In the genomic region with DNA sequence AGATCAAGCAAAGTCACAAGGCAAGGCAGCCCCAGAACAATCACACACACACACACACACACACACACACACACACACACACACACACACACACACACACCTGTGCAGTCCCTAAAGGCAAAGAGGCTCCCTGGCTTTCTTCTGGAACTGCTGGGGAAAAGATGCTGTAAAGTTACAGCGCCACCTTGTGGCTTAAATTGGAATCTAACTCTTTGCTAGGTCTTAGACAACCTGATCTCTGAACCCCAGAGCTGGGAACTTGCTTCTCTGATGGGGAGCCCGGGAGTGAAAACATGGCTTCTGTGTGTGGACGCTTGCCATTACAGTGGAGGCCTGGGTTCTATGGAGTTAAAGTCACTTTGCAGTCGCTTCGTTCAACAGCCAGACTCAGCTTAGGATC, we compare ENCODE assay signal across 9 mouse cellular contexts. TPM values are rescaled to one million over a fixed set of nuclear protein-coding genes. Genes with fewer than 3 reads are reported as not detected.
DNase-seq lines count a peak whose midpoint lies in the region; ATAC-seq and TF ChIP-seq lines count a peak whose summit lies in the region.
"Had no signal": no experiment of that assay in that cellular context is flagged by ENCODE, and none has a peak within 500 bp of the region (broad histone marks: within the 10 kb centered on the region; RNA-seq: fewer than 3 reads in every experiment).

No protein-coding gene starts in this region.

- peaks cover 84% of the 10 kb centered on the region for H3K36me3 ChIP-seq in forebrain, embryonic 13.5 days (ENCODE audit: poor library complexity, severe bottlenecking)
- H3K36me3 ChIP-seq in intestine, postnatal 0 days (ENCODE audit: control insufficient read depth, insufficient read depth) = no peaks in the 10 kb centered on the region; the same call in 1 of the 2 replicates
- H3K36me3 ChIP-seq in lung, embryonic 16.5 days (ENCODE audit: control insufficient read depth, insufficient read depth, low read length) = no peaks in the 10 kb centered on the region
- H3K36me3 ChIP-seq: heart, embryonic 15.5 days had no signal

- ATAC-seq in forebrain, embryonic 13.5 days = peak; percentile 38; the same call in 1 of the 2 replicates
- no peak; the same call in 1 of the 2 replicates for ATAC-seq in intestine, postnatal 0 days
- peak; percentile 24; the same call in 1 of the 2 replicates for ATAC-seq in lung, embryonic 16.5 days (ENCODE audit: low read depth)

- no peak for TF ChIP-seq POLR2A in brain, embryonic 14.5 days (IDR thresholded peaks at IDR 0.05; ENCODE audit: borderline replicate concordance, extremely low read depth, insufficient read depth, insufficient read length, poor library complexity, severe bottlenecking)

- H3K9me3 ChIP-seq in forebrain, embryonic 13.5 days (replicated peaks) = no peaks in the 10 kb centered on the region
- no peaks in the 10 kb centered on the region for H3K9me3 ChIP-seq in intestine, postnatal 0 days (ENCODE audit: control insufficient read depth)
- no peaks in the 10 kb centered on the region for H3K9me3 ChIP-seq in lung, embryonic 16.5 days (ENCODE audit: control insufficient read depth, low read length)
- H3K9me3 ChIP-seq: heart, embryonic 15.5 days had no signal

- H3K4me1 ChIP-seq in forebrain, embryonic 13.5 days = no peaks in the 10 kb centered on the region
- H3K4me1 ChIP-seq in intestine, postnatal 0 days (replicated peaks; ENCODE audit: control insufficient read depth, insufficient read depth, low read length) = no peaks in the 10 kb centered on the region
- H3K4me1 ChIP-seq in lung, embryonic 16.5 days (replicated peaks; ENCODE audit: control insufficient read depth, insufficient read depth, low read length) = no peaks in the 10 kb centered on the region

- no peak overlapping the region for H3K27ac ChIP-seq in forebrain, embryonic 13.5 days
- H3K27ac ChIP-seq in intestine, postnatal 0 days (ENCODE audit: low read depth, low read length) = no peak overlapping the region
- H3K27ac ChIP-seq in lung, embryonic 16.5 days (ENCODE audit: low read length) = no peak overlapping the region

- H3K4me2 ChIP-seq in forebrain, embryonic 13.5 days = no peak overlapping the region
- H3K4me2 ChIP-seq in intestine, postnatal 0 days (replicated peaks; ENCODE audit: low read depth) = no peak overlapping the region
- no peak overlapping the region for H3K4me2 ChIP-seq in lung, embryonic 16.5 days (ENCODE audit: low read depth, low read length)
- H3K4me2 ChIP-seq: heart, embryonic 15.5 days had no signal

- H3K4me3 ChIP-seq in forebrain, embryonic 13.5 days = no peak overlapping the region
- no peak overlapping the region for H3K4me3 ChIP-seq in intestine, postnatal 0 days (ENCODE audit: low read depth, low read length)
- H3K4me3 ChIP-seq in lung, embryonic 16.5 days (ENCODE audit: low read length) = no peak overlapping the region
- H3K4me3 ChIP-seq: heart, embryonic 15.5 days had no signal

- 18% methylated on average over 5 of the region's 5 CpGs for WGBS in forebrain, embryonic 13.5 days
- whole genome bisulfite sequencing in intestine, postnatal 0 days = 20% methylated on average over 5 of the region's 5 CpGs
- WGBS in lung, embryonic 16.5 days = 18% methylated on average over 5 of the region's 5 CpGs

- peak; percentile 69; the same call in 1 of the 2 replicates for TF ChIP-seq CTCF in brain, embryonic 14.5 days (IDR thresholded peaks at IDR 0.05; ENCODE audit: borderline replicate concordance, extremely low read depth, insufficient read depth, insufficient read length)
- peak; percentile 87 for TF ChIP-seq CTCF in intestine, postnatal 0 days (IDR thresholded peaks at IDR 0.05; ENCODE audit: low read depth)

- no peak overlapping the region for H3K9ac ChIP-seq in forebrain, embryonic 13.5 days
- H3K9ac ChIP-seq in intestine, postnatal 0 days (ENCODE audit: low read depth, low read length) = no peak overlapping the region
- no peak overlapping the region for H3K9ac ChIP-seq in lung, embryonic 16.5 days (ENCODE audit: low read length)
- H3K9ac ChIP-seq: heart, embryonic 15.5 days had no signal

- no peaks in the 10 kb centered on the region for H3K27me3 ChIP-seq in forebrain, embryonic 13.5 days
- H3K27me3 ChIP-seq in intestine, postnatal 0 days (replicated peaks; ENCODE audit: control insufficient read depth, insufficient read depth, low read length) = no peaks in the 10 kb centered on the region
- H3K27me3 ChIP-seq in lung, embryonic 16.5 days (ENCODE audit: control insufficient read depth, insufficient read depth, low read depth, low read length) = no peaks in the 10 kb centered on the region
- H3K27me3 ChIP-seq: heart, embryonic 15.5 days had no signal

- peak; percentile 49 for DNase-seq in adrenal gland, adult 2 months
- DNase-seq in adrenal gland, postnatal 4 days (ENCODE audit: low spot score in 2 of 2) = no peak
- peak; percentile 81 for DNase-seq in 416B (ENCODE audit: low read depth)
- peak; percentile 75 for DNase-seq in brain, embryonic 14.5 days (ENCODE audit: low read depth)
- peak; percentile 73 for DNase-seq in retina, postnatal 7 days (ENCODE audit: low read depth, low spot score)

RNA-seq across cellular contexts. Expression of gene Abtb1, which starts 13.9 kb away (rescaled TPM):
- total RNA-seq in adrenal gland, adult 2 months (2021) = 10 to 100 TPM; 18.0 to 25.8 TPM
- 119 and 120 TPM in 2 replicates for polyA plus RNA-seq in adrenal gland, adult 2 months (2012; rRNA removed)
- 10 to 100 TPM; 44.2 to 46.2 TPM for total RNA-seq in adrenal gland, postnatal 4 days (2021)
- 61.7 and 83.6 TPM in 2 replicates for polyA plus RNA-seq in brain, embryonic 14.5 days (2012; rRNA removed)
- 32.0 and 32.3 TPM in 2 replicates for polyA plus RNA-seq in forebrain, embryonic 13.5 days (2015; fragmentation: Nextera tagmentation; extraction: Ambion mirVana)
- 22.7 and 23.9 TPM in 2 replicates for polyA plus RNA-seq in intestine, postnatal 0 days (2015; fragmentation: Nextera tagmentation; extraction: Ambion mirVana)
- 49.5 and 50.4 TPM in 2 replicates for polyA plus RNA-seq in lung, embryonic 16.5 days (2015; fragmentation: Nextera tagmentation; extraction: Ambion mirVana)

RNA-seq across cellular contexts. Expression of gene Podxl2, which starts 19.2 kb away (rescaled TPM):
- total RNA-seq in adrenal gland, adult 2 months (2021) = 10 to 100 TPM; 24.2 to 78.2 TPM
- polyA plus RNA-seq in adrenal gland, adult 2 months (2012; rRNA removed) = 263 and 360 TPM in 2 replicates
- 10 to 100 TPM; 60.1 to 62.8 TPM for total RNA-seq in adrenal gland, postnatal 4 days (2021)
- 1,097 and 1,604 TPM in 2 replicates for polyA plus RNA-seq in brain, embryonic 14.5 days (2012; rRNA removed)
- 355 and 357 TPM in 2 replicates for polyA plus RNA-seq in forebrain, embryonic 13.5 days (2015; fragmentation: Nextera tagmentation; extraction: Ambion mirVana)
- polyA plus RNA-seq in intestine, postnatal 0 days (2015; fragmentation: Nextera tagmentation; extraction: Ambion mirVana) = 36.3 and 39.2 TPM in 2 replicates
- 27.1 and 35.1 TPM in 2 replicates for polyA plus RNA-seq in lung, embryonic 16.5 days (2015; fragmentation: Nextera tagmentation; extraction: Ambion mirVana)

RNA-seq across cellular contexts. Expression of gene Mcm2, which starts 42.9 kb away (rescaled TPM):
- total RNA-seq in adrenal gland, adult 2 months (2021) = 10 to 100 TPM; 18.1 to 33.1 TPM
- 24.4 and 33.4 TPM in 2 replicates for polyA plus RNA-seq in adrenal gland, adult 2 months (2012; rRNA removed)
- 10 to 100 TPM; 69.6 to 83.3 TPM for total RNA-seq in adrenal gland, postnatal 4 days (2021)
- polyA plus RNA-seq in brain, embryonic 14.5 days (2012; rRNA removed) = 45.7 and 74.3 TPM in 2 replicates
- 133 and 157 TPM in 2 replicates for polyA plus RNA-seq in forebrain, embryonic 13.5 days (2015; fragmentation: Nextera tagmentation; extraction: Ambion mirVana)
- polyA plus RNA-seq in intestine, postnatal 0 days (2015; fragmentation: Nextera tagmentation; extraction: Ambion mirVana) = 32.9 and 33.1 TPM in 2 replicates
- 119 and 125 TPM in 2 replicates for polyA plus RNA-seq in lung, embryonic 16.5 days (2015; fragmentation: Nextera tagmentation; extraction: Ambion mirVana)

RNA-seq across cellular contexts. Expression of gene Tpra1, which starts 46.4 kb away (rescaled TPM):
- 100 to 1,000 TPM in 1 of 2 experiments, 10 to 100 TPM in 1; 87.0 to 108 TPM for total RNA-seq in adrenal gland, adult 2 months (2021)
- polyA plus RNA-seq in adrenal gland, adult 2 months (2012; rRNA removed) = 578 and 603 TPM in 2 replicates
- 100 to 1,000 TPM; 112 to 121 TPM for total RNA-seq in adrenal gland, postnatal 4 days (2021)
- 116 and 166 TPM in 2 replicates for polyA plus RNA-seq in brain, embryonic 14.5 days (2012; rRNA removed)
- polyA plus RNA-seq in forebrain, embryonic 13.5 days (2015; fragmentation: Nextera tagmentation; extraction: Ambion mirVana) = 45.4 and 53.9 TPM in 2 replicates
- polyA plus RNA-seq in intestine, postnatal 0 days (2015; fragmentation: Nextera tagmentation; extraction: Ambion mirVana) = 81.2 and 81.6 TPM in 2 replicates
- polyA plus RNA-seq in lung, embryonic 16.5 days (2015; fragmentation: Nextera tagmentation; extraction: Ambion mirVana) = 80.1 and 85.3 TPM in 2 replicates

Comparison
In these comparisons a context has a peak if more than half of its experiments do, and no peak if none do; other contexts are left out.
1. DNase-seq: peak in adrenal gland, adult 2 months (single experiment), 416B (single experiment), brain, embryonic 14.5 days (single experiment) and retina, postnatal 7 days (single experiment); none in adrenal gland, postnatal 4 days (0 of 2).